Mouse (Mus musculus) heart, embryonic 15.5 days (tissue): ENCODE measurements around the gene Myh9. TPM values are rescaled to one million over a fixed set of nuclear protein-coding genes. Genes with fewer than 3 reads are reported as not detected.

Experiments
- ATAC-seq: fragments of 200-750 bp; cut with Nextera tagmentation; replicated peaks from 2 replicates; pipeline ENCODE4 v1.8.0; 2017; ENCODE audit warnings: low read depth, moderate TSS enrichment; ENCODE audit not compliant: insufficient number of reproducible peaks, insufficient read depth, low FRiP score
- H3K27ac ChIP-seq: fragments of 300-500 bp; sonication (generic); 2 replicates; pipeline ENCODE4 v1.5.1; 2015; ENCODE audit warnings: mild to moderate bottlenecking, inconsistent platforms
- H3K27me3 ChIP-seq: fragments of 300-500 bp; sonication (generic); 2 replicates; pipeline ENCODE4 v1.6.1; 2015; ENCODE audit warnings: inconsistent platforms
- H3K36me3 ChIP-seq: fragments of 300-500 bp; sonication (generic); 2 replicates; pipeline ENCODE4 v1.6.1; 2015; ENCODE audit warnings: mild to moderate bottlenecking, inconsistent platforms
- H3K4me1 ChIP-seq: fragments of 300-500 bp; sonication (generic); replicated peaks from 2 replicates; pipeline ENCODE4 v1.6.1; 2015; ENCODE audit warnings: inconsistent platforms
- H3K4me2 ChIP-seq: fragments of 300-500 bp; sonication (generic); 2 replicates; pipeline ENCODE4 v1.6.1; 2015; ENCODE audit warnings: inconsistent platforms, mild to moderate bottlenecking, moderate library complexity
- H3K4me3 ChIP-seq: fragments of 300-500 bp; sonication (generic); 2 replicates; pipeline ENCODE4 v1.5.1; 2015; ENCODE audit warnings: mild to moderate bottlenecking, inconsistent platforms
- H3K9ac ChIP-seq: fragments of 300-500 bp; sonication (generic); 2 replicates; pipeline ENCODE4 v1.6.1; 2015; ENCODE audit warnings: mild to moderate bottlenecking, inconsistent platforms
- H3K9me3 ChIP-seq: fragments of 300-500 bp; sonication (generic); replicated peaks from 2 replicates; pipeline ENCODE4 v1.6.1; 2016; ENCODE audit warnings: inconsistent platforms
- WGBS: fragments of 180-500 bp; shearing (Covaris S2); methylation state at CpG from one replicate; pipeline ENCODE4 v1.1.7; 2015; ENCODE audit warnings: mixed read lengths; 5-methylcytosine and 5-hydroxymethylcytosine counted together
- polyA plus RNA-seq: library from polyadenylated mRNA; unstranded; fragments of >200 nt; fragmentation: Nextera tagmentation; extraction: Ambion mirVana; gene quantifications from 2 replicates; pipeline ENCODE4 v1.2.1, GENCODE M21; 2015

The Myh9 gene
- polyA plus RNA-seq, 1 experiment from 2014 or later = 25.2 TPM

- ATAC-seq = no peak
- H3K9me3 ChIP-seq = no peaks in the 10 kb centered on the region
- 67% methylated on average over 13 of the region's 13 CpGs for WGBS
- no peak overlapping the region for H3K9ac ChIP-seq
- H3K4me3 ChIP-seq = no peak overlapping the region
- peaks cover 71% of the 10 kb centered on the region for H3K4me1 ChIP-seq
- no peaks in the 10 kb centered on the region for H3K27me3 ChIP-seq
- H3K36me3 ChIP-seq = peaks cover 36% of the 10 kb centered on the region
- no peak overlapping the region for H3K4me2 ChIP-seq
- H3K27ac ChIP-seq = peak overlapping the region; percentile 99
Measured at GRCm38 (mm10) chr15:77794908-77795356, 47.0 kb downstream of the Myh9 start.

GRCm38 (mm10) chr15:77794138-77794907, 47.7 kb downstream of the Myh9 start:
- Histone ChIP-seq H3K9ac (no peak overlapping the region), H3K27me3 (no peaks in the 10 kb centered on the region), H3K9me3 (no peaks in the 10 kb centered on the region), H3K4me1 (peaks cover 65% of the 10 kb centered on the region), H3K4me3 (no peak overlapping the region), H3K36me3 (peaks cover 42% of the 10 kb centered on the region), H3K4me2 (no peak overlapping the region), H3K27ac (peak overlapping the region; percentile 99)
- ATAC-seq = no peak
- 80% methylated on average over 13 of the region's 13 CpGs for WGBS

DNA sequence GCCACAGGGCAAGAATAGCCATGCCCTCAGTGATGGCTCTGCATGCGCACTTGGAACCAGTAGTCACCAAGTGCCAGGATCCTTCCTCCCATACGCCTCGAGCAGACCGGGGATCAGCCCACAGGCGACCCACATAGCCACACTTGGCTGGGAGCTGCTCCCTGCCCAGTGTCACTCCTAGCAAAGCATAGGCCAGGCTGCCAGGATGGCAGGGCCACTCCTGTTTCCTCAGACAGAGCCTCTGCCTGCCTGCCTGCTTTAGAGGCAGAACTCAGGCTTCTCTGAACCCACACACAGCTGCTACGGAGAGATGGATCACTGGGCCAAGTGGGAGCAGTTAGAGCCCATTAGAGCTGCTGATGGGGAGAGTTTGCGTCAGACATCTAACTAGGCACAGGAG, 48.4 kb downstream of the Myh9 start:
- Histone ChIP-seq H3K9me3 (no peaks in the 10 kb centered on the region), H3K27me3 (no peaks in the 10 kb centered on the region), H3K36me3 (peaks cover 50% of the 10 kb centered on the region), H3K9ac (no peak overlapping the region), H3K4me2 (no peak overlapping the region), H3K4me3 (no peak overlapping the region), H3K27ac (0 out of 2 replicates have a peak overlapping the region, but pooled peaks have one; percentile 12), H3K4me1 (peaks cover 57% of the 10 kb centered on the region)
- 89% methylated on average over 7 of the region's 7 CpGs for WGBS
- no peak for ATAC-seq

DNA sequence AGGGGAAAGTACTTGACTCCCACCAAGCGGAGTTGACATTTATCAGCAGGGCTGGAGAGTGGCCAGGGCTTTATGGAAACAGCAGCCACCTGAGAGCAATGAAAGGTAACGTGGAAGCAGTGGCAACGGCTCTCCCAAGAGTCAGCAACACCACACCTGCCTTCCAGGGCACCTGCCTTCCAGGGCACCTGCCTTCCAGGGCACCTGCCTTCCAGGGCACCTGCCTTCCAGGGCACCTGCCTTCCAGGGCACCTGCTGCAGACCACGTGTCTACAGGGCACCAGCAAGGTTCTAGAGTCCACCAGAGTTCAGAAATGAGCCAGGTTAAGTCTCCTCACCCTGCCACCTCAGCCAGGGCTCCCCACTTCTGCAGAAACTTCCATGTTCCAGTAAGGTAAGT, 48.9 kb downstream of the Myh9 start:
- Histone ChIP-seq H3K9ac (no peak overlapping the region), H3K9me3 (no peaks in the 10 kb centered on the region), H3K36me3 (peaks cover 55% of the 10 kb centered on the region), H3K27ac (no peak overlapping the region), H3K4me2 (no peak overlapping the region), H3K27me3 (no peaks in the 10 kb centered on the region), H3K4me1 (peaks cover 53% of the 10 kb centered on the region), H3K4me3 (no peak overlapping the region)
- ATAC-seq = no peak
- 65% methylated on average over 4 of the region's 4 CpGs for WGBS

- Histone ChIP-seq H3K27me3 (no peaks in the 10 kb centered on the region), H3K9ac (no peak overlapping the region), H3K36me3 (peaks cover 65% of the 10 kb centered on the region), H3K4me2 (no peak overlapping the region), H3K27ac (0 out of 2 replicates have a peak overlapping the region, but pooled peaks have one; percentile 4), H3K4me1 (peaks cover 42% of the 10 kb centered on the region), H3K4me3 (no peak overlapping the region), H3K9me3 (no peaks in the 10 kb centered on the region)
- ATAC-seq = no peak
- 86% methylated on average over 9 of the region's 9 CpGs for WGBS
Measured at GRCm38 (mm10) chr15:77792056-77792455, 49.9 kb downstream of the Myh9 start.

DNA sequence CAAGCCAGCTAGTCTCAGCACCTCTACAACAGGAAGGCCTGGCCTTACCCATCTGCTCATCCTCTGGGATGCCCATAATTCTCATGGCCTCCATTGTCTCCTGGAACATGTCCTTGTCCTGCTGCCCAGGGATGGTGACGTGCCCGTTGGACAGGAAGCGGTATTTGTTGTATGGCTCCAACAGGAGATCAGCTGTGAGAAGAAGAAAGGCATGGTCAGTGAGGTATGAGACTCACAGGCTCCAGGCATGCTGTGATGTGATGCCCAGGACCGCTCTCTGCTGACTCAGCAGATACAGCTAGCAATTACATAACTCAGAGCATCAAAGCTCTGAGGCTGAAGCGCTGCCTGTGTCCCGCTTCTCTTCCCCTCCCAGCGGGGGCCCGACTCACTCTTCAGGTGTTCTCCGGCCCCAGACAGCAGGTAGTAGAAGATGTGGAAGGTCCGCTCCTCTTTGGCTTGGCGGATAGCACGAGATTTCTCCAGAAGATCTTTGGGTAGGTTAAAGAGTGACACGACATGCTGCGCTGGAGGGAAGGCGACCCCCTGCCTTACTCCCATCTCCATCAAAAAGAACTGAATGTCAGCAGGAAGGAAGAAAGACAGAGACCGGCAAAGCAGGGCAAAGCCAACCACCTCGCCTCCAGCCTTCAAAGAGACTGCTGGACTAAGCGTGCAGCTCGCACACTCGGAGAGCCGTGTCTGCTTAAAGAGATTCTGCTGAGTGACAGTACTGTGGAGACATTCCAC, 51.1 kb downstream of the Myh9 start:
- H3K4me3 ChIP-seq = no peak overlapping the region
- H3K36me3 ChIP-seq = peaks cover 76% of the 10 kb centered on the region
- ATAC-seq = no peak
- 83% methylated on average over 21 of the region's 21 CpGs for WGBS
- H3K9ac ChIP-seq = no peak overlapping the region
- H3K27ac ChIP-seq = no peak overlapping the region
- no peaks in the 10 kb centered on the region for H3K9me3 ChIP-seq
- no peak overlapping the region for H3K4me2 ChIP-seq
- no peaks in the 10 kb centered on the region for H3K27me3 ChIP-seq
- peaks cover 30% of the 10 kb centered on the region for H3K4me1 ChIP-seq

- H3K4me2 ChIP-seq = no peak overlapping the region
- no peaks in the 10 kb centered on the region for H3K27me3 ChIP-seq
- no peak for ATAC-seq
- WGBS = 79% methylated on average over 3 of the region's 3 CpGs
- H3K9me3 ChIP-seq = no peaks in the 10 kb centered on the region
- H3K4me1 ChIP-seq = peaks cover 14% of the 10 kb centered on the region
- no peak overlapping the region for H3K4me3 ChIP-seq
- H3K36me3 ChIP-seq = peaks cover 84% of the 10 kb centered on the region
- H3K9ac ChIP-seq = no peak overlapping the region
- 0 out of 2 replicates have a peak overlapping the region, but pooled peaks have one; percentile 5 for H3K27ac ChIP-seq
Measured at GRCm38 (mm10) chr15:77789186-77789585, 52.8 kb downstream of the Myh9 start.

DNA sequence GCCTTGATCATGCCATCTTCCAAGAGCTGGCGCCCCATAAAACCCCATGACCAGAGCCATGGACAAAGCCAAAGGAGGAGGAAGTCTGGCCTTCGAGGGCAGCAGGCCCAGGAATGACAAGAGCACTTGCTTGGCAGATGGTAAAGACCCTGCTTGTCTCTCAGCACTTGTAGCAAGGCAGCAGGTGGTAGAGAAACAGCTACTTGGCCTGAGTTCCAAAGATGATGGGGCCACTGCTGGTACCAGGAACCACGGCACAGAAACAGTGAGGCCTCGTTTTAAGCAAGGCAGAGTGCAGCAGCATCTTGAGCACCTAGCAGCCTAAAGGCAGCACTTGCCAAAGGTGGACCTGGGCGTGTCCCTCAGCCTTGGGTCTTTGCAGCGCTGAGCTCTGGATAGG, 53.6 kb downstream of the Myh9 start:
- no peaks in the 10 kb centered on the region for H3K9me3 ChIP-seq
- 81% methylated on average over 6 of the region's 6 CpGs for WGBS
- H3K36me3 ChIP-seq = peaks cover 89% of the 10 kb centered on the region
- no peak overlapping the region for H3K4me2 ChIP-seq
- no peak overlapping the region for H3K9ac ChIP-seq
- peaks cover 6% of the 10 kb centered on the region for H3K4me1 ChIP-seq
- H3K27ac ChIP-seq = no peak overlapping the region
- H3K27me3 ChIP-seq = no peaks in the 10 kb centered on the region
- H3K4me3 ChIP-seq = no peak overlapping the region
- ATAC-seq = no peak

DNA sequence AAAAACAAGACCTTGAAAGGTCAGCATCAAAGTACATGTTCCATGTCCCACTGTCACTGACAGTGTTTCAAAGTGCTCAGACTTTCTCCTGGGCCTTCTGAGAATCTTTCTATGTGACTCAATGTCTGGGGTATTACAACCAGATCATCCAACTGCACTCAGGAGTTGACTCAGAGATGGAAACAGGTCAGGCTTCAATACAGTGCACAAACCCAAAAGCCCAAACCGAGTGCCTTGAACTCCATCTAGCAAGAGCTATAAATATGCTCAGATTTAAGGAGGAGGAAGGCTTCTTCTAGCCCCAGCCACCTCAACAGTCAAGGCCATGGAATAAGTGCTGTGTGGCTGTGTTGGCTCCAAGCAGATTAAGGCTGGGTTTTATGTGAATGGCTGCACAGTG, 56.2 kb downstream of the Myh9 start:
- Histone ChIP-seq H3K9ac (no peak overlapping the region), H3K4me2 (no peak overlapping the region), H3K36me3 (peaks cover 100% of the 10 kb centered on the region), H3K9me3 (no peaks in the 10 kb centered on the region), H3K4me3 (no peak overlapping the region), H3K27me3 (no peaks in the 10 kb centered on the region), H3K4me1 (no peaks in the 10 kb centered on the region), H3K27ac (no peak overlapping the region)
- no peak for ATAC-seq
- WGBS = 57% methylated on average over 1 of the region's 1 CpGs

DNA sequence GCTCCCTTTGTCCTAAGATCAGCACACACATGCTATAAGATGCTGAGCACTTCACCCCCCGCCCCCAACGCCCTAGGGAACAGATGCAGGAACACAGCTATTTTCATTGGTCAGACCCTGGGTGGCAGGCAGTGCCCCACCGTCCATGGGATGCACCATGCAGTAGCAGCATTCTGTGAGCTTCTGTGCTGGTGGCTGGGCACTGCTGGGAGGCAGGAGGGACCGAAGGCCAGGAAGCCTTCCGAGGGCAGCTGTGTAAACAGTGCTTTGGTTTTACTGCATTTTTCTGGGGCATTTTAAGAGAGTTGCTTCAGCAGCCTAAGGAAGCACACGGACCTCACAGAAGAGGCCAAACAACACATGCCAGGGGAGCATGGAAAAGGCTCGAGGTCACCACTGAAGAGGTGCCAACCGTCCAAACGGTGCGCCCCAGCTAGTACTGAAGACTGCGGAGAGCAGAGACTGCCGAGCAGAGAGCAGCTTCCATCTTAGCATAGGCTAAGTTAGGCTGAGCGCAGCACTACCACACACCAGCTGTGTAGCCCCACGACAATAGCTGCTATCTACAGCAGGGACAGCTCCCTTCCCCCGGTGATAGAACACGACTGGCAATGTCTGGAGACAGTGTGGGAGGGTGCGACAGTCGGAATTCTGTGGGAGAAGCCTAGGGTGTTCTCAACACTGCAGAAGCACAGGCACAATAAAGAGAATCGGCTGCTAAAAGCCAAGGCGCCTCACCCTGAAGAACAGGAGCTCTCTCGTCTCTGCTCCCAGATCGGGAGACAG, 57.7 kb downstream of the Myh9 start:
- peaks cover 100% of the 10 kb centered on the region for H3K36me3 ChIP-seq
- H3K4me3 ChIP-seq = no peak overlapping the region
- no peak overlapping the region for H3K9ac ChIP-seq
- H3K4me2 ChIP-seq = no peak overlapping the region
- ATAC-seq = no peak
- H3K4me1 ChIP-seq = no peaks in the 10 kb centered on the region
- H3K27me3 ChIP-seq = no peaks in the 10 kb centered on the region
- H3K27ac ChIP-seq = no peak overlapping the region
- H3K9me3 ChIP-seq = no peaks in the 10 kb centered on the region
- WGBS = 65% methylated on average over 22 of the region's 22 CpGs

- Histone ChIP-seq H3K4me2 (no peak overlapping the region), H3K9ac (no peak overlapping the region), H3K27ac (no peak overlapping the region), H3K9me3 (no peaks in the 10 kb centered on the region), H3K4me3 (no peak overlapping the region), H3K27me3 (no peaks in the 10 kb centered on the region), H3K36me3 (peaks cover 100% of the 10 kb centered on the region), H3K4me1 (no peaks in the 10 kb centered on the region)
- 78% methylated on average over 11 of the region's 11 CpGs for WGBS
- ATAC-seq = no peak
Measured at GRCm38 (mm10) chr15:77782449-77783014, 59.4 kb downstream of the Myh9 start.
